Mouse (Mus musculus): ENCODE results near the gene Gm5105. TPM values are rescaled to one million over a fixed set of nuclear protein-coding genes. Genes with fewer than 3 reads are reported as not detected.

The Gm5105 gene
- not detected for polyA plus RNA-seq (2014; fragmentation: Illumina TruSeq; extraction: RNeasy Lipid Tissue Mini Kit (QIAGEN cat#74804))

DNA sequence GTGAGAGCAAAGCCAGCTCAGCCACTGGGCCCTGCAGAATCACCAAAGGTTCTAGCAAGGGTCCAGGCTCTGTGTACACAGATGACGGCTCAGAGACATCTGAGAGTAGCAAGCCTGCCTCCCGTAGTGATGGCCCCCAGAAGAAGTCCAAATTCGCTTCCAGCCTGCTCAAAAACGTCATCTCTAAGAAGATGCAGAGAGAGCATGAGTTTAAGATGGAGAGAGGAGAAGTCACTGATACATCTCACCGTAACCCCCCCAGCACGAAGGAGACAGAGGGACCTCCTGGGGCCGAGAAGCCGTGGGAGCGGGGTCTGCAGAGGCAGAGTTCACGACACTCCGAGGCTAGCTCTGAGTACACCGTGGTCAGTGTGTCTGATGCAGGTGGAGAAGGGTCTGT is at the start of gene Gm5105:
Gm5105 (minus strand) TSS at position 101 of the 400 bp plus-strand sequence.

GRCm38 (mm10) chr3:138064732-138065645 is 2.2 kb downstream of the Gm5105 start, which contains the start of gene 1110002E22Rik:
TSS of gene 1110002E22Rik (plus strand) at chr3:138065052.

Other genes starting within 250 kb of the Gm5105 start
- 933 TPM for gene H2afz, start 202.9 kb downstream of the Gm5105 start, polyA plus RNA-seq (2014; fragmentation: Illumina TruSeq; extraction: RNeasy Lipid Tissue Mini Kit (QIAGEN cat#74804))
- 59.4 TPM for gene Dnajb14, start 199.7 kb downstream of the Gm5105 start, polyA plus RNA-seq (2014; fragmentation: Illumina TruSeq; extraction: RNeasy Lipid Tissue Mini Kit (QIAGEN cat#74804))
- 49.7 TPM for gene Lamtor3, start 148.9 kb downstream of the Gm5105 start, polyA plus RNA-seq (2014; fragmentation: Illumina TruSeq; extraction: RNeasy Lipid Tissue Mini Kit (QIAGEN cat#74804))
- gene Dapp1, start 85.8 kb downstream of the Gm5105 start, polyA plus RNA-seq (2014; fragmentation: Illumina TruSeq; extraction: RNeasy Lipid Tissue Mini Kit (QIAGEN cat#74804)): 16.2 TPM
- gene 1110002E22Rik, start 2.3 kb downstream of the Gm5105 start, polyA plus RNA-seq (2014; fragmentation: Illumina TruSeq; extraction: RNeasy Lipid Tissue Mini Kit (QIAGEN cat#74804)): 1.00 TPM
- 11.4 TPM for gene Trmt10a, start 76.1 kb upstream of the Gm5105 start, polyA plus RNA-seq (2014; fragmentation: Illumina TruSeq; extraction: RNeasy Lipid Tissue Mini Kit (QIAGEN cat#74804))
- gene Mttp, start 77.6 kb upstream of the Gm5105 start, polyA plus RNA-seq (2014; fragmentation: Illumina TruSeq; extraction: RNeasy Lipid Tissue Mini Kit (QIAGEN cat#74804)): 7.2 TPM
- gene 4930579F01Rik, start 126.4 kb upstream of the Gm5105 start, polyA plus RNA-seq (2014; fragmentation: Illumina TruSeq; extraction: RNeasy Lipid Tissue Mini Kit (QIAGEN cat#74804)): not detected
- gene Adh7, start 150.4 kb upstream of the Gm5105 start, polyA plus RNA-seq (2014; fragmentation: Illumina TruSeq; extraction: RNeasy Lipid Tissue Mini Kit (QIAGEN cat#74804)): 2.6 TPM
- 79.7 TPM for gene Adh1, start 193.6 kb upstream of the Gm5105 start, polyA plus RNA-seq (2014; fragmentation: Illumina TruSeq; extraction: RNeasy Lipid Tissue Mini Kit (QIAGEN cat#74804))
- not detected for gene Adh6a, start 245.9 kb upstream of the Gm5105 start, polyA plus RNA-seq (2014; fragmentation: Illumina TruSeq; extraction: RNeasy Lipid Tissue Mini Kit (QIAGEN cat#74804))